Mouse (Mus musculus): ENCODE data around the gene Fmo2.

The Fmo2 gene

GRCm38 (mm10) chr1:162853812-162854482, 44.6 kb downstream of the Fmo2 start:
- DNase-seq (ENCODE audit: low spot score), result no peak

- no peak for DNase-seq (ENCODE audit: low spot score)
Observed at GRCm38 (mm10) chr1:162847554-162847953, 51.0 kb downstream of the Fmo2 start.

GRCm38 (mm10) chr1:162840211-162840610, 58.3 kb downstream of the Fmo2 start:
- DNase-seq (ENCODE audit: low spot score), result no peak

- DNase-seq (ENCODE audit: low spot score), result no peak
Observed at GRCm38 (mm10) chr1:162838976-162839375, 59.5 kb downstream of the Fmo2 start.

- no peak for DNase-seq (ENCODE audit: low spot score)
Observed at GRCm38 (mm10) chr1:162834342-162834741, 64.2 kb downstream of the Fmo2 start.

GRCm38 (mm10) chr1:162832574-162832953, 66.0 kb downstream of the Fmo2 start:
- DNase-seq (ENCODE audit: low spot score), result no peak

GRCm38 (mm10) chr1:162831838-162832573, 66.5 kb downstream of the Fmo2 start:
- no peak for DNase-seq (ENCODE audit: low spot score)

Measured in urinary bladder, postnatal 14 days (tissue).